Mouse (Mus musculus) left cerebral cortex, postnatal 14 days (tissue): ENCODE results near the gene Bcor. TPM values are rescaled to one million over a fixed set of nuclear protein-coding genes. Genes with fewer than 3 reads are reported as not detected.
A peak's percentile ranks its signal among the peaks of the same experiment; 100 is the strongest.

Experiments used
- DNase-seq, 2 experiments: peaks; one replicate each; pipeline ENCODE4 v3.0.0; 2021 to 2022; ENCODE audit warnings: low spot score in 2 of 2, mixed read lengths in 1 of 2
- intact Hi-C: fragments of 180-260 bp; cut with DNase I; formaldehyde crosslinking; loops from one replicate; pipeline ENCODE4 v1.15.1; 2025
- total RNA-seq, 2 experiments: library from RNA; stranded (reverse); gene quantifications; 2 replicates each; pipeline ENCODE4 v1.2.3; 2021

The Bcor gene
- total RNA-seq, 2 experiments from 2014 or later = 27.1 to 27.4 TPM

DNA sequence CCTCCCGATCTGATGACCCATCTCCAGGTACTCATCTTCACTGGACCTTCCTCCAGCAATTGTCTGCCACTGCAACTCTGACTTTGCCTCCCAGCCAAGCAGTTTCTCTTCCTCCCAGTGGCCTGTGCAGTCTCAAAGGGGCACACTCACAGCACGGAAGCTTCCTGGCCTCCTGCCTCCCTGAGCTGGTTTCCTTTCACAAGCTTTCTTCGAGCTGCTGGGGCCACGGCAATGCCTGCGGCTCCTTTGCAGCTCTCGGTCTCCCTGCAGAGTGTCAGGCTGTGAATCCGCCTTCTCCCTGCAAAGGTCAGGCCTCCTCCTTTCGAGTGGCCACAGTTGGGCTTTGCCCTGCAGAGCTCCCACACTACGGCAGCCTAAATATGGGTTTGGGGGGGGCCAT, 157.0 kb downstream of the Bcor start:
- intact Hi-C loops = loop anchor here (5.0 to 10.0 kb wide), 3 partner anchors 64 to 198 kb away; no protein-coding TSS in a partner anchor
- peak in 1 of 2 experiments; percentile 16 for DNase-seq

DNA sequence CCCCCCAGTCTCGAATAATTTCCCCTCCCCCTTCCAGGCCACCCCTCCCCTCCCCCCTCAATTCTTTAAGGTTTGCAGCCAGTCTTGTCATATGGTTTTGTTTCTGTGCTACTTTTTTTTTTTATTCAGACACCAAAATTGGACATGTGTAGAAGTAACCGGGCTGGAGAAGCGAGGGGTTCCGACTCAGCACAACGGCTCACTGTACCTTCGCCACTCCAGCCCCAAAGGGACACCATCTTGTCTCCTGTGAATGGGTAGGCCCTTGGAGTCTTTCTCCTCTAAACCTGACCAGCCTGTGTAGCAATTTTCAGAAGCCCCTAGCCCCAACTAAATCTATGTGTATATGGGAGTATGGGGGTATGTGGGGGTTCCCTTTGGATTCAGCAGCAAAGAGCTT, 157.6 kb downstream of the Bcor start:
- DNase-seq = no peak
- intact Hi-C loops = loop anchor here (5.0 to 10.0 kb wide), 3 partner anchors 65 to 198 kb away; no protein-coding TSS in a partner anchor

DNA sequence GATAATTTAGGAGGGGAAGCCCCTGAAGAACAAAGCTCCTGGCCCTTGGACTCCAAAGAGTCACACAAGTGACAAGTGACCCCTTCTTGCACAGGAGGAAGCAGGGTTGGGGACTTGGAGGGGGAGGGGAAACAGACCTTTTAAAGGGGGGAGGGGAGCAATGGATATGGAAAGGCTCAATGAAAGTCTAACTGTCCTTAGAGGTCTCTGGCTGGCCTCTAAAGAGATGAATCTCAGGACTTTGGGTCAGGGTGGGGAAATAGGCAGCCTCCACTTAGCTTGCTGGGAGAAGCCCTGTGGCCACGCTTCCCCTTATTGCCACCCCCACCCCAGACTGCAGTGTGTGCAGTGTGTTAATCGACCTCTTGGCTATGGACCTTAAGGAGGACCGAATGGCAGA, 158.2 kb downstream of the Bcor start:
- intact Hi-C loops = loop anchor here (5.0 to 10.0 kb wide), 3 partner anchors 65 to 197 kb away; no protein-coding TSS in a partner anchor
- no peak for DNase-seq

DNA sequence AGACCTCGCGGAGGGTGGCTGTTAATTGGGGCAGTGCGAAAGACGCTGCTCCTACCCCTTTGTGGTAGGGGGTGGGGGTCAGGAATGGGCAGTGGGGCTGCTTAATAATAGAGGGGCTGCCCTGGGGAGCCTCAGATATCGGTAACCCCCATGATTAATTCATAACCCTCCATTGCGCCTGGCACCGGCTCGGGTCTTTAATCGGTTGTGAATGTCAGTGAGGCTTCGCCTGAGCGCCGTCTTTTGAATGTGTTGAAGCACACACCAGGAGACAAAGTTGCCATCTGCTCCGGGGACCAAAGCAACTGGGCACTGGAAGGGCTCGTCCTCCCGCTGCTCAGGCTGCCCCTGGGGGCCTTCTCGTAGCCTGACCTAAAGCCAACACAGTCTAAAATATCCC, 158.8 kb downstream of the Bcor start:
- intact Hi-C loops = loop anchor here (5.0 to 10.0 kb wide), 3 partner anchors 66 to 197 kb away; no protein-coding TSS in a partner anchor
- no peak for DNase-seq

DNA sequence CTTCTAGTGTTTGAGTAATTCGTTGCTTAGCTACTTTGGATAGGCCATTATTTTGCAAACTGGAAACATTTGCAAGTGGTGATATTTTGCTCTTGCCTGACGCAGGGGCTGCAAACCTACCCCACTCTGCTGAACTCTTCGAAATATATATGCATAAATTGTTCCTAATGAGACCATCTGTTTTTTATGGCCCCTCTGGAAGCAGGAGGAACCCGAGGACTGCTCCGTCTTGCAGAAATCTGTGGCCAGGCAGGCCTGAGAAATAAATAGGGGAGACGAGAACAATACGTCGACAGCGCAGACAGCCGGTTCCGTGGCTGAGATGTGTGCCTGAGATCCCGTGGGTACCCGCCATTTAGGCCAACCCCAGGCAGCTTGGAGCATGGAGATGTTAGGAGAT, 159.5 kb downstream of the Bcor start:
- intact Hi-C loops = loop anchor here (5.0 to 10.0 kb wide), 3 partner anchors 67 to 196 kb away; no protein-coding TSS in a partner anchor
- DNase-seq = no peak

DNA sequence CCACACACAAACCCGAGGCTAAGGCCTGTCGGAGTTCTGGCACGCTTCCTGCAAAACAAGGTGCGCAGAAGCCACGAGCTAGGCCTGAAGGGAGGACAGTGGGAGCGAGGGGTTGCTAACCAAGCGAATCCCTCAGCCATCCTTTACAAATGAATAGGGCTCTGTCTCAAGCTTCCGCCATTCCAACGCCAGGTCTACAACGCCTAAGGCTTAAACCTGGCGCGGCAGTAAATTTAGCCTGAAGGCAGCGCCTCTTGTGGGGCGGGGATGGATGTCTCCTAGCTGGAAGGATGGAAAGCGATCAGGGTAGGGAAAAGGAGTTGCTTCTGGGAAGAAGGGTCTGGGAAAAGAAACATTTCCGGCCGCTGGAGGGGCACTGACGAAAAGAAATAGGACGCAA, 160.2 kb downstream of the Bcor start:
- DNase-seq = no peak
- intact Hi-C loops = loop anchor here (5.0 to 10.0 kb wide), 3 partner anchors 67 to 195 kb away; no protein-coding TSS in a partner anchor

DNA sequence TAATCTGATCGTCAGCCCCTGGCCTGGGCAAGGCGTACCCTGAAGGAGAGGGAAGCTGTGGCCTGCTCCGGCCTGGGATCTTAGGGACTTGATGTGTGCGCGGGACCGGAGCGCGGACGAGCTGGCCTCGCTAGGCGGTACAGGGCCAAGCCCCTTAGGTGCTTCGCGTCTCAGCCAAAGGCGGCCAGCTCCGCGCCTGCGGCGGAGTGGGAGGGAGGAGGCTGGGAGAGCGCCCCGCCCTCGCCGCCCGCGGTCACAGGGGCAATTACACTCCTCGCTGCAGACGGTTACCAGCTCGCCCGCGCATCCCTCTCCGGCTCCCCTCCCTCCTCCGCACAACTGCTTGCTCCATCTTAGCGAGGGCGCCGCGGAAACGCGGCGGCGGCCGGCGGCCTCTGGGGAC, 161.2 kb downstream of the Bcor start:
- DNase-seq = peak; percentile 33 to 39
- intact Hi-C loops = no loop called here

DNA sequence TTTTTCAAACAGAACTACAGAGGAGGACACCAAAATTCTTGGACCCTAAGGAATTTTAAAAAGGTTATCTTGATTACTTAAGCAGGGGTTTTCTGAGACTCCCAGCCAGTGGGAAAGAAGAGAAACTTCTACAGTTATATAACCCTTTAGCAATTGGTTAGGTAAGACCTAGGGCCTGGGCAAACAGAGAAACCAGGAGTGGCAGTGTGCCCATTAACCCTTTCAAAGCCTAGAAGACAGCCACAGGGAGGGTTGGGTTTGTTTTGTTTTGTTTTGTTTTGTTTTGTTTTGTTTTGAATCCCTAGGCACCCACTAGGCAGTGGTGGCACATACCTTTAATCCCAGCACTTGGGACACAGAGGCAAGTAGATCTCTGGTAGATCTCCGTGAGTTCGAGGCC, 163.3 kb downstream of the Bcor start:
- no peak for DNase-seq
- intact Hi-C loops = no loop called here

DNA sequence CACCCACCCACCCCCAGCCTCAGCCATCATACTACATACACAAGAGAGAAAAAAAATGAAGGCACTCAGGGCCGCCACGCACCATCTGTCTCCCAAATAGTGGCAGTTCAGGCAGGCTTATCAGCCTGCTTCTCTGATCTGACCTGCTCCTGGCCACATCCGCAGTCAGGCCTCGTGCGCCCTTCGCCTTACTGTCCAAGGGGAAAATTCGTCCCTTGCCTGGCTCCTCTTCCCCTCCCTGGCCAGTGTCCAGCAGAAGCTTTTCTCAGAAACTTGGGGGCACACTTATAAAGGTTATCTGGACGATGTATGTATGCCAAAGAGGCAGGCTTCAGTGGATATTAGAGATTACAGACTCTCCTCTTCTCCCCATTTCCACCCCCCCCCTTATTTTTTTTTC, 163.7 kb downstream of the Bcor start:
- intact Hi-C loops = no loop called here
- DNase-seq = no peak

DNA sequence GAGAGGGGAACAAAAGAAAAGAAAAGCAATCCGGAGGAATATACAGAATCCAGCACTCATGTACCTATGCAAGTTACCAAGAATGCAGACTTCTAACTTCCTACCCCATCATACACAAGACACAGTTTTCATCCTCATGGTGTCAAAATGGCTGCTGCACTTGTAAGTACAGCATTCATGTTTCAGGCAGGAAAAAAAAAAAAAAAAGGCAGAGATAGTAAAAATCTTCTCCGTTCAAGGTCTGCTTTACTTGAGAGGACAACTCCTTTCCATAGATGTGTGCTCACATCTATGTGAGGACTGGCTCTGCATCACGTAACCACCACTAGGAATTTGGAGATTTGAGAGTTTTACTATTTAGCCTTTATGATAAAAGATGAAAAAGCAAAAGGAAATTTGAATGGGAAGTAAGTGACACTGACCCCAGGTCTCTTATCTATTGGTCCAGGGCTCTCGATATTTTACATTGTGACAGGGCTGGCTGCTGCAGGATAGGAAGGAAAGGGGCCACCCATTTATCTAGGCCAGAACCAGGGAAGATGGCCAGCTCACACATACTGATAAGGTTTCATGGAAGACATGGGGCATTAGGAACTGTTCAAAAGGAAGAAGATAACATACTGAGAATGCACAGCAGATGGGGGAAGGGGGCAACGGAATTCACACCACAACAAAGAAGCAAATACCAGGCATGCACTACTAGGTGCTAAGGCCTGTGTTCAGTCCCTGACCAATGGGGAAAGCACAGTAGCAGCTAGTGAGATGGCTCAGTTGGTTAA, 166.3 kb downstream of the Bcor start:
- intact Hi-C loops = no loop called here
- no peak for DNase-seq

DNA sequence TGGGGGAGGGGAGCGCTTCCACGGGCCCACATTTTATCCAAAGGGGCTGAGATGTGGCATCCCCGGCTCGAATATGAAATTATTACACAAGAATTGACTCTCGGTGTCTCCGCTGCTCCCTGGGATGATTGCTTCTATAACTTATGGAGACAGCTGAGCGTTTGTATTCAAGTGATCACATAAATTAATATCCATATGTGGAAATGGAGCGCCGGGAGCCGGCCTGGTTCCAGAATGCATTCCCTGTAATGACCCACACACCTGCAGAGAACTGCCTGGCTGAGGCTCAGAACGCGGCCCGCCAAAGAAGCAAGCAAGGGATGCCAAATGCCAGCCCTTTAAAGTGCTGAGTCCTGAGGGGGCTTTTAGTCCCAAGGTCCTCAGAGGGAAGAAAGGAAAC, 170.7 kb downstream of the Bcor start:
- no peak for DNase-seq
- intact Hi-C loops = no loop called here

DNA sequence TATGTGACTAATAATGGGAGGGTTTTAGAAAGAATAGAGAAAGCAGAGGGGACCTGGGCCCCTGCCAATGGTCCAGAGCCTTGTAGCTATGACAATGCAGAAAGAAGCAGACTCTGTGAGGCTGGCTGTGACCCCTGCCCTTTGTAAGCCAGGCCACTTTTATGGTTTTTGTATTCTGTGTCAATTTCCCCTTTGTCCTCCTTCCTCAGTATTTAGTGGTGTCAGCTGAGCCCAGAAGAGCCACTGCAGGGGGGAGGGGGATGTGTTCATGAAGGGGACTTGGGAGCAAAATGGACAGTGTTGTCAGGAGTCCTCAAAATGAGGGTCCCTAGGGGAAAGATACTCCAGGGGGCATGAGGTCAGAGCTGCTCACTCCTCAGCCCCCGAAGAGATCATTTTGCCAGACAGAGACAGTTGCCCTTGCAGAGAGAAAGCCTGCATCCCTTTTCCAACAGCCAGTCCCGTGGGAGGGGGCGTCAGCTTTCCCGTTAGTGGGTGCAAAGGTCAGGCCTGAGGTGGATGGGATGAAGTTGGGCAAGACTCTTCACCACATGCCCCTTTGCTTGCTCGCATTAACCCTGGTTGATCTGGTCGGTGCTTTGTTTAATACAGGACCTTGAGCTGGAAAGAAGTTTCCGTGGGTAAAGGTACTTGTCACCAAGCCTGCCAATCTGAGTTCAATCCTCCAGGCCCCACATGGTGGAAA, 171.8 kb downstream of the Bcor start:
- no peak for DNase-seq
- intact Hi-C loops = no loop called here

DNA sequence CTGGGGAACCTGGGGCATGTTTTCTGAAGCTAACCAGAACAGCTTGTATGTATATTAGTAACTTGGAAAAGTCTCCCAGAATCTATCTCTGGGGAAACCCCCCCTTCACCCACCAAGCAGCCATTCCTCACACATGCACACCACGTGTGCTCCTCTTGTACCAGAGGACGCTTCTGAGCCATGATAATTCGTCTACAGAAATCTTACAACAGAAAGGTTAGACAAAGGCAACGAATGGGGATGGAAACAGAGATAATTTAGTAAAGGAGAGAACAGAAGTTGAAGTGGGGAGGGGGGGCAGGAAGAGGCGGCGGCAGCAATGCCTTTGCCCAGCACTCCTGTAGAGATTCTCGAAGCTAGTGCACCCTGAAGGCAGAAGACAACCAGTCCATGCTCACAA, 172.6 kb downstream of the Bcor start:
- no peak for DNase-seq
- intact Hi-C loops = no loop called here
